Mouse (Mus musculus): ENCODE results near the gene Bmp10.

DNA sequence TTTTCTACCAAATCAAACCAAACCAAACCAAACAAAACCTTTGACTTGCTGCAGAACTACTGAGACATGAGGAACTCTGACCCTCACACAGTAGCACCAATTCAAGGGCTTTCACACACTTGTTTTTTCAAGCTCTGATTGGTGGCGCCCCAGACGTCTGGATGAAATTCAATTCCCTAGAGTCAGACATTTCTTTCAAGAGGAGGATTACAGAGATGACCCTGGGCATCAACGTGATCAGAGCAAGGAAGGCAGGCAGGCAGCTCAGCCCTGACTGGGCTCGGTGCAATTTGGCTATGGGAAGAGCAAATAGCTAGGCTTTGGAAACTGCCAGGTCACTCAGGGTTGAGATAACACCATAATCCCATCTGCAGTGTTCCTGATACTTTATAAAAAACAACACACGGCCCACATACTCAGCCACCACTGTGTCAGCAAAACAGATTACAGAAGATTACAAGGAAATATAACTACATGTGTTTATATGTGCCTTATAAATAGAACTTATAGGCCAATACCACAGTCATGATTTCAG, 39.3 kb upstream of the Bmp10 start:
- no peak; the same call in 1 of the 2 replicates for TF ChIP-seq EP300 (IDR thresholded peaks at IDR 0.05; ENCODE audit: low read depth)
- TF ChIP-seq CTCF (IDR thresholded peaks at IDR 0.05; ENCODE audit: low read depth): no peak

Data from liver, postnatal 0 days (tissue).